Mouse (Mus musculus) testis, postnatal 10 days (tissue): ENCODE results near the gene Gm8297.
"Not testable (repeated sequence)": the region's sequence is repeated elsewhere in the genome, so short reads cannot be mapped to it uniquely, and the experiment has no call there.

Source experiments
- DNase-seq: peaks from one replicate; pipeline ENCODE4 v3.0.0; 2021; ENCODE audit warnings: low spot score

Gene Gm8297

GRCm38 (mm10) chr14:4983635-4984034 lies at the start of gene Gm8297:
Gene Gm8297 (plus strand): TSS chr14:4983935.
- not testable (repeated sequence) for DNase-seq

DNA sequence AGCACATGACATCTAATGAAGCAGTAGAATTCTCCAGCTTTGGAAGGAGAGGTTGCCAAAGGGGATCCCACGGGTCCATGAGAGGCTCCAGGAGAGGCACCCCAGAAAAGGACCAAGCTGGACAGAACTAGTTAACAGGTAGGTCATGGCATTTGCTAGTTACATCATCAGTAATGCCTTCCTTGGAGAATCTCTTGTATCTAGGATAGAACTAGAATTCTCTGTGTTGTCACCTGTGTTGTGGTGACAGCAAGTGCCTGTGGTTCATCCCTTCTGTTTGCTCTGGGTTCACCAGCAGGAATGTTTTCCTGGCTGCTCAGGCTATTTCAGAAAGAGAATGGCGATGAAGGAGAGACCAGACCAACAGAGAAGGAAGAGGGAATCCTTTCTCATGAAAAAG lies 31.9 kb downstream of the Gm8297 start, which contains the start of gene Gm3298:
Gm3298 (plus strand) TSS at position 301 of the 400 bp plus-strand sequence.
- not testable (repeated sequence) for DNase-seq
